Mouse (Mus musculus) ovary, adult 10 weeks (tissue): ENCODE measurements around the gene Gzmg. TPM values are rescaled to one million over a fixed set of nuclear protein-coding genes. Genes with fewer than 3 reads are reported as not detected.

ENCODE experiments used
- polyA plus RNA-seq: library from polyadenylated mRNA; stranded (reverse); fragments of 350-450 nt; fragmentation: Illumina TruSeq; extraction: RNeasy Lipid Tissue Mini Kit (QIAGEN cat#74804); gene quantifications from one replicate; pipeline ENCODE4 v1.2.3, GENCODE M21; 2014

Gzmg gene
- not detected for polyA plus RNA-seq

DNA sequence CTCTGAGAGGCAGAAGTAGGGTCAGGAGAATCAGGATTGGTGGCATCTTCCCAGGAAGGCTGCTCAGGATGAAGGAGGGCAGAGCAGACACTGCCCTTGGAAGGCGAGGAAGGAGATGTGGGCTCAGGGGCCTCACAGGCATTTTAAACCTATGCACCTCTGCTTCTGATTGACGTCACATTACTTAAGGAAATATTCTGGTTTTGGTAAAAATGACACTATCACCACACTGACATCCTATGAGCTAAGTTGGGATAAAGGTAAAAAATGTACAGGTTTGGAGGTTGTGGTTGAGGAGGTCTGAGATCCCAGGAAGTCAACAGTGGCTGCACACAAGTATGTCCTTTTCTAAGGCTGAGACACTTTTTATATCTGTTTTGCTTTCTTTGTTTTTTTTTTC, at the start of gene Gzmg:
Gene Gzmg (minus strand): TSS at position 101 of the 400 bp plus-strand sequence.

DNA sequence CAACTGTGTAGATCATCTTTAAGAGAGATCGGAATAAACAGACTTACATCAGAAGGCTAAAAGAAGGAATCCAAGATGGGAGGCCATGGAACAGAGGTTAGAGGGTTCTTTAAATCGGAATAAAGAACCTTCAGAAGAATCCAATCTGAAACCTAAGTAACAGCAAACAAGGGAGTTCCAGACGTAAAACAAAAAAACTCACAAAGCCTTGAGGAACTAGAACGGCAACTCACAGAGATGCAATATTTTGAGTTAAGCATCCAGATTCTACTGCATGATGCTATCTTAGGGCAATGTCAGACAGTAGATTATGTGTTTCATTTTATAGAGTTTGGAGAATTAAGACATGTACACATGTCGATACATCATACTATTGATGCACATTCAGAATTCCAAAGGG, 15.1 kb upstream of the Gzmg start, which contains the start of gene Gzmn:
Gene Gzmn (minus strand): TSS at position 101 of the 400 bp plus-strand sequence.

DNA sequence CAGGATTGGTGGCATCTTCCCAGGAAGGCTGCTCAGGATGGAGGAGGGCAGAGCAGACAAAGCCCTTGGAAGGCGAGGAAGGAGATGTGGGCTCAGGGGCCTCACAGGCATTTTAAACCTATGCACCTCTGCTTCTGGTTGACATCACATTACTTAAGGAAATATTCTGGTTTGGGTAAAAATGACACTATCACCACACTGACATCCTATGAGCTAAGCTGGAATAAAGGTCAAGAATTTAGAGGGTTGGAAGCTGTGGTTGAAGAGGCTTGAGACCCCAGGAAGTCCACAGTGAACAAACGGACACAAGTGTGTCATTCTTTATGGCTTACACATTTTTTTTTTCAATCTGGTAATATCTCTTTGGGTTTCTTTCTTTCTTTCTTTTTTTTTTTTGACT, 26.9 kb downstream of the Gzmg start, which contains the start of gene Gzmd:
Gene Gzmd (minus strand): TSS at position 101 of the 400 bp plus-strand sequence.

DNA sequence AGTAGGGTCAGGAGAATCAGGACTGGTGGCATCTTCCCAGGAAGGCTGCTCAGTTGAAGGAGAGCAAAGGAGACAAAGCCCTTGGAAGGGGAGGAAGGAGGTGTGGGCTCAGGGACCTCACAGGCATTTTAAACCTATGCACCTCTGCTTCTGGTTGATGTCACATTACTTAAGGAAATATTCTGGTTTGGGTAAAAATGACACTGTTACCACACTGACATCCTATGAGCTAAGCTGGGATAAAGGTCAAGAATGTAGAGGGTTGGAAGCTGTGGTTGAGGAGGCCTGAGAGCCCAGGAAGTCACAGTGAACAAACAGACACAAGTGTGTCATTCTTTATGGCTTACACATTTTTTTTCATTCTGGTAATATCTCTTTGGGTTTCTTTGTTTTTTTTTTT, 38.9 kb downstream of the Gzmg start, which contains the start of gene Gzme:
Gene Gzme (minus strand): TSS at position 101 of the 400 bp plus-strand sequence.

Other genes starting within 250 kb of the Gzmg start
- 2.9 TPM for gene Cma1, start 214.9 kb downstream of the Gzmg start, polyA plus RNA-seq
- gene Cma2, start 208.6 kb downstream of the Gzmg start, polyA plus RNA-seq = not detected
- gene Mcpt1, start 141.6 kb downstream of the Gzmg start, polyA plus RNA-seq = not detected
- gene Mcpt9, start 129.1 kb downstream of the Gzmg start, polyA plus RNA-seq = not detected
- not detected for gene Mcpt2, start 117.5 kb downstream of the Gzmg start, polyA plus RNA-seq
- 5.9 TPM for gene Mcpt4, start 97.3 kb downstream of the Gzmg start, polyA plus RNA-seq
- gene Mcpt8, start 74.3 kb downstream of the Gzmg start, polyA plus RNA-seq = not detected
- gene Ctsg, start 57.0 kb downstream of the Gzmg start, polyA plus RNA-seq = not detected
- not detected for gene Gzme, start 39.0 kb downstream of the Gzmg start, polyA plus RNA-seq
- gene Gzmd, start 27.0 kb downstream of the Gzmg start, polyA plus RNA-seq = not detected
- not detected for gene Gzmn, start 15.0 kb upstream of the Gzmg start, polyA plus RNA-seq
- gene Gzmf, start 51.8 kb upstream of the Gzmg start, polyA plus RNA-seq = not detected
- gene Gzmc, start 75.1 kb upstream of the Gzmg start, polyA plus RNA-seq = not detected
- 0.31 TPM for gene Gzmb, start 102.7 kb upstream of the Gzmg start, polyA plus RNA-seq
- gene Atp12a, start 205.5 kb upstream of the Gzmg start, polyA plus RNA-seq = 0.23 TPM
- gene Rnf17, start 243.0 kb upstream of the Gzmg start, polyA plus RNA-seq = 14.3 TPM